Mouse (Mus musculus): Measurements from ENCODE around the gene Capn11. TPM values are rescaled to one million over a fixed set of nuclear protein-coding genes. Genes with fewer than 3 reads are reported as not detected.

Capn11 gene
- polyA plus RNA-seq, 1 experiment from 2014 or later: 0.21 TPM

GRCm38 (mm10) chr17:45653233-45653632, 5.9 kb downstream of the Capn11 start:
- Histone ChIP-seq H3K27me3 (0 out of 2 replicates have a peak, but pooled peaks cover 3% of the 10 kb centered on the region), H3K4me2 (peak overlapping the region; percentile 20), H3K9ac (no peak overlapping the region), H3K27ac (replicated peaks) (no peak overlapping the region), H3K36me3 (replicated peaks) (no peaks in the 10 kb centered on the region), H3K9me3 (replicated peaks) (no peaks in the 10 kb centered on the region), H3K4me3 (replicated peaks) (no peak overlapping the region), H3K4me1 (replicated peaks) (peaks cover 15% of the 10 kb centered on the region)
- ATAC-seq (ENCODE audit: insufficient read depth): peak; percentile 77
- 46% methylated on average over 7 of the region's 7 CpGs for WGBS (ENCODE audit: insufficient replicate concordance)

- Histone ChIP-seq H3K4me1 (replicated peaks) (no peaks in the 10 kb centered on the region), H3K27ac (replicated peaks) (no peak overlapping the region), H3K9ac (no peak overlapping the region), H3K4me3 (replicated peaks) (no peak overlapping the region), H3K36me3 (replicated peaks) (no peaks in the 10 kb centered on the region), H3K27me3 (no peaks in the 10 kb centered on the region; the same call in 1 of the 2 replicates), H3K9me3 (replicated peaks) (no peaks in the 10 kb centered on the region), H3K4me2 (no peak overlapping the region)
- no peak for ATAC-seq (ENCODE audit: insufficient read depth)
- 76% methylated on average over 4 of the region's 4 CpGs for WGBS (ENCODE audit: insufficient replicate concordance)
Observed at GRCm38 (mm10) chr17:45644185-45644584, 14.9 kb downstream of the Capn11 start.

GRCm38 (mm10) chr17:45642701-45643100, 16.4 kb downstream of the Capn11 start:
- ATAC-seq (ENCODE audit: insufficient read depth): no peak
- Histone ChIP-seq H3K27me3 (no peaks in the 10 kb centered on the region; the same call in 1 of the 2 replicates), H3K4me2 (no peak overlapping the region), H3K9me3 (replicated peaks) (no peaks in the 10 kb centered on the region), H3K27ac (replicated peaks) (no peak overlapping the region), H3K36me3 (replicated peaks) (no peaks in the 10 kb centered on the region), H3K4me3 (replicated peaks) (no peak overlapping the region), H3K9ac (no peak overlapping the region), H3K4me1 (replicated peaks) (no peaks in the 10 kb centered on the region)
- 16% methylated on average over 12 of the region's 12 CpGs for WGBS (ENCODE audit: insufficient replicate concordance)

GRCm38 (mm10) chr17:45641981-45642380, 17.1 kb downstream of the Capn11 start:
- Histone ChIP-seq H3K4me3 (replicated peaks) (no peak overlapping the region), H3K36me3 (replicated peaks) (no peaks in the 10 kb centered on the region), H3K27me3 (no peaks in the 10 kb centered on the region; the same call in 1 of the 2 replicates), H3K4me1 (replicated peaks) (no peaks in the 10 kb centered on the region), H3K9ac (no peak overlapping the region), H3K9me3 (replicated peaks) (no peaks in the 10 kb centered on the region), H3K27ac (replicated peaks) (no peak overlapping the region), H3K4me2 (no peak overlapping the region)
- no peak for ATAC-seq (ENCODE audit: insufficient read depth)
- 73% methylated on average over 8 of the region's 8 CpGs for WGBS (ENCODE audit: insufficient replicate concordance)

- no peak overlapping the region for H3K4me3 ChIP-seq (replicated peaks)
- H3K4me2 ChIP-seq: no peak overlapping the region
- no peaks in the 10 kb centered on the region for H3K4me1 ChIP-seq (replicated peaks)
- no peaks in the 10 kb centered on the region for H3K36me3 ChIP-seq (replicated peaks)
- H3K27ac ChIP-seq (replicated peaks): no peak overlapping the region
- no peaks in the 10 kb centered on the region; the same call in 1 of the 2 replicates for H3K27me3 ChIP-seq
- no peak overlapping the region for H3K9ac ChIP-seq
- no peak for ATAC-seq (ENCODE audit: insufficient read depth)
- H3K9me3 ChIP-seq (replicated peaks): no peaks in the 10 kb centered on the region
- WGBS (ENCODE audit: insufficient replicate concordance): 54% methylated on average over 16 of the region's 16 CpGs
Observed at GRCm38 (mm10) chr17:45638596-45639295, 20.4 kb downstream of the Capn11 start.

GRCm38 (mm10) chr17:45634033-45634432, 25.1 kb downstream of the Capn11 start:
- no peak overlapping the region for H3K4me2 ChIP-seq
- H3K9me3 ChIP-seq (replicated peaks): no peaks in the 10 kb centered on the region
- WGBS (ENCODE audit: insufficient replicate concordance): 56% methylated on average over 5 of the region's 5 CpGs
- no peak overlapping the region for H3K4me3 ChIP-seq (replicated peaks)
- ATAC-seq (ENCODE audit: insufficient read depth): no peak
- no peak overlapping the region for H3K9ac ChIP-seq
- peaks cover 17% of the 10 kb centered on the region for H3K4me1 ChIP-seq (replicated peaks)
- H3K27me3 ChIP-seq: peaks cover 27% of the 10 kb centered on the region
- no peaks in the 10 kb centered on the region for H3K36me3 ChIP-seq (replicated peaks)
- H3K27ac ChIP-seq (replicated peaks): no peak overlapping the region

GRCm38 (mm10) chr17:45631940-45632339, 27.2 kb downstream of the Capn11 start:
- ATAC-seq (ENCODE audit: insufficient read depth): no peak
- Histone ChIP-seq H3K36me3 (replicated peaks) (no peaks in the 10 kb centered on the region), H3K27me3 (peaks cover 38% of the 10 kb centered on the region), H3K4me2 (no peak overlapping the region), H3K9me3 (replicated peaks) (no peaks in the 10 kb centered on the region), H3K4me1 (replicated peaks) (peaks cover 25% of the 10 kb centered on the region), H3K9ac (no peak overlapping the region), H3K4me3 (replicated peaks) (no peak overlapping the region), H3K27ac (replicated peaks) (no peak overlapping the region)
- WGBS (ENCODE audit: insufficient replicate concordance): 60% methylated on average over 6 of the region's 6 CpGs

- no peaks in the 10 kb centered on the region for H3K9me3 ChIP-seq (replicated peaks)
- 45% methylated on average over 3 of the region's 3 CpGs for WGBS (ENCODE audit: insufficient replicate concordance)
- ATAC-seq (ENCODE audit: insufficient read depth): no peak
- H3K27me3 ChIP-seq: peaks cover 38% of the 10 kb centered on the region
- H3K9ac ChIP-seq: no peak overlapping the region
- H3K4me1 ChIP-seq (replicated peaks): peaks cover 29% of the 10 kb centered on the region
- H3K27ac ChIP-seq (replicated peaks): no peak overlapping the region
- H3K4me2 ChIP-seq: no peak overlapping the region
- no peaks in the 10 kb centered on the region for H3K36me3 ChIP-seq (replicated peaks)
- H3K4me3 ChIP-seq (replicated peaks): no peak overlapping the region
Observed at GRCm38 (mm10) chr17:45630992-45631391, 28.1 kb downstream of the Capn11 start.

GRCm38 (mm10) chr17:45629861-45630694, 29.0 kb downstream of the Capn11 start:
- no peak for ATAC-seq (ENCODE audit: insufficient read depth)
- Histone ChIP-seq H3K27me3 (peaks cover 38% of the 10 kb centered on the region), H3K4me3 (replicated peaks) (peak overlapping the region; percentile 34), H3K4me2 (peak overlapping the region; percentile 76), H3K9me3 (replicated peaks) (no peaks in the 10 kb centered on the region), H3K4me1 (replicated peaks) (peaks cover 29% of the 10 kb centered on the region), H3K9ac (peak overlapping the region; percentile 11; the same call in 1 of the 2 replicates), H3K36me3 (replicated peaks) (no peaks in the 10 kb centered on the region), H3K27ac (replicated peaks) (no peak overlapping the region)
- 5% methylated on average over 34 of the region's 34 CpGs for WGBS (ENCODE audit: insufficient replicate concordance)

- Histone ChIP-seq H3K27ac (replicated peaks) (0 out of 2 replicates have a peak overlapping the region, but pooled peaks have one; percentile 3), H3K4me3 (replicated peaks) (no peak overlapping the region), H3K36me3 (replicated peaks) (no peaks in the 10 kb centered on the region), H3K27me3 (peaks cover 38% of the 10 kb centered on the region), H3K4me2 (peak overlapping the region; percentile 76; the same call in 1 of the 2 replicates), H3K9ac (no peak overlapping the region), H3K9me3 (replicated peaks) (no peaks in the 10 kb centered on the region), H3K4me1 (replicated peaks) (peaks cover 29% of the 10 kb centered on the region)
- 31% methylated on average over 13 of the region's 13 CpGs for WGBS (ENCODE audit: insufficient replicate concordance)
- no peak for ATAC-seq (ENCODE audit: insufficient read depth)
Observed at GRCm38 (mm10) chr17:45628885-45629855, 30.0 kb downstream of the Capn11 start.
